In genomic region chr2:144677229-144677571, GRCm38 (mm10) we compare ENCODE assay signal across 11 mouse cellular contexts.
DNase-seq lines count a peak whose midpoint lies in the region; ATAC-seq and TF ChIP-seq lines count a peak whose summit lies in the region.
"Had no signal": no experiment of that assay in that cellular context is flagged by ENCODE, and none has a peak within 500 bp of the region (broad histone marks: within the 10 kb centered on the region; RNA-seq: fewer than 3 reads in every experiment).

No protein-coding gene starts in this region.

- H3K27ac ChIP-seq in kidney, embryonic 16.5 days (ENCODE audit: low read length), result no peak overlapping the region
- H3K27ac ChIP-seq in embryonic facial prominence, embryonic 13.5 days, result peak overlapping the region; percentile 14
- no peak overlapping the region for H3K27ac ChIP-seq in hindbrain, postnatal 0 days
- H3K27ac ChIP-seq: limb, embryonic 15.5 days; macrophage had no signal

- H3K9ac ChIP-seq in kidney, embryonic 16.5 days (replicated peaks; ENCODE audit: low read length), result no peak overlapping the region
- no peak overlapping the region for H3K9ac ChIP-seq in embryonic facial prominence, embryonic 13.5 days
- no peak overlapping the region for H3K9ac ChIP-seq in hindbrain, postnatal 0 days (replicated peaks; ENCODE audit: low read length)
- H3K9ac ChIP-seq: limb, embryonic 15.5 days had no signal

- ATAC-seq in kidney, embryonic 16.5 days (ENCODE audit: low FRiP score, low TSS enrichment), result 0 out of 2 replicates have a peak, but pooled peaks have one; percentile 9
- no peak for ATAC-seq in embryonic facial prominence, embryonic 13.5 days (ENCODE audit: insufficient number of reproducible peaks, insufficient read depth, low FRiP score, low TSS enrichment, low read depth)
- peak; percentile 49 for ATAC-seq in hindbrain, postnatal 0 days
- ATAC-seq in CD4-positive, CD25-positive, alpha-beta regulatory T cell, adult 4 months, result no peak

- no peaks in the 10 kb centered on the region for H3K27me3 ChIP-seq in kidney, embryonic 16.5 days (ENCODE audit: insufficient read depth, low read length)
- no peaks in the 10 kb centered on the region for H3K27me3 ChIP-seq in embryonic facial prominence, embryonic 13.5 days
- H3K27me3 ChIP-seq in hindbrain, postnatal 0 days (ENCODE audit: insufficient read depth, low read length), result no peaks in the 10 kb centered on the region

- H3K4me1 ChIP-seq in kidney, embryonic 16.5 days (ENCODE audit: insufficient read depth, low read length), result no peaks in the 10 kb centered on the region
- peaks cover 53% of the 10 kb centered on the region for H3K4me1 ChIP-seq in embryonic facial prominence, embryonic 13.5 days
- no peaks in the 10 kb centered on the region for H3K4me1 ChIP-seq in hindbrain, postnatal 0 days (ENCODE audit: insufficient read depth, low read length)

- no peak for DNase-seq in kidney, adult 9 months
- DNase-seq in hindbrain, postnatal 0 days (ENCODE audit: low spot score), result no peak
- DNase-seq in retina, embryonic 14.5 days (ENCODE audit: low spot score), result peak; percentile 25
- no peak for DNase-seq in right cerebral cortex, adult 18-20 months
- no peak for DNase-seq in gastrocnemius, postnatal 10 days
- DNase-seq: adrenal gland, postnatal 36 days had no signal

- no peak for TF ChIP-seq CTCF in hindbrain, postnatal 0 days (IDR thresholded peaks at IDR 0.05; ENCODE audit: low read depth)

- 56% methylated on average over 2 of the region's 2 CpGs for WGBS in kidney, embryonic 16.5 days
- 38% methylated on average over 2 of the region's 2 CpGs for WGBS in embryonic facial prominence, embryonic 13.5 days
- 69% methylated on average over 2 of the region's 2 CpGs for WGBS in hindbrain, postnatal 0 days

- no peak overlapping the region for H3K4me2 ChIP-seq in kidney, embryonic 16.5 days (replicated peaks; ENCODE audit: low read depth, low read length)
- 0 out of 2 replicates have a peak overlapping the region, but pooled peaks have one; percentile 37 for H3K4me2 ChIP-seq in embryonic facial prominence, embryonic 13.5 days
- H3K4me2 ChIP-seq in hindbrain, postnatal 0 days (ENCODE audit: low read depth, low read length), result no peak overlapping the region

- no peak overlapping the region for H3K4me3 ChIP-seq in kidney, embryonic 16.5 days (ENCODE audit: low read length)
- H3K4me3 ChIP-seq in embryonic facial prominence, embryonic 13.5 days, result no peak overlapping the region
- no peak overlapping the region for H3K4me3 ChIP-seq in hindbrain, postnatal 0 days (ENCODE audit: low read length)
- H3K4me3 ChIP-seq: limb, embryonic 15.5 days had no signal

- H3K9me3 ChIP-seq in kidney, embryonic 16.5 days (ENCODE audit: low read length), result no peaks in the 10 kb centered on the region
- no peaks in the 10 kb centered on the region for H3K9me3 ChIP-seq in embryonic facial prominence, embryonic 13.5 days
- no peaks in the 10 kb centered on the region for H3K9me3 ChIP-seq in hindbrain, postnatal 0 days (ENCODE audit: low read length)
- H3K9me3 ChIP-seq: limb, embryonic 15.5 days had no signal

- H3K36me3 ChIP-seq in kidney, embryonic 16.5 days (ENCODE audit: insufficient read depth, low read length), result no peaks in the 10 kb centered on the region
- no peaks in the 10 kb centered on the region for H3K36me3 ChIP-seq in embryonic facial prominence, embryonic 13.5 days
- H3K36me3 ChIP-seq in hindbrain, postnatal 0 days (ENCODE audit: insufficient read depth, low read length), result no peaks in the 10 kb centered on the region
- H3K36me3 ChIP-seq: limb, embryonic 15.5 days had no signal

Comparison
In these comparisons a context has a peak if more than half of its experiments do, and no peak if none do; other contexts are left out.
1. ATAC-seq: peak in kidney, embryonic 16.5 days (single experiment) and hindbrain, postnatal 0 days (single experiment); none in embryonic facial prominence, embryonic 13.5 days (single experiment) and CD4-positive, CD25-positive, alpha-beta regulatory T cell, adult 4 months (single experiment).